Mouse (Mus musculus) c-Kit-positive CD71-negative TER-119-negative erythroid progenitor cells, embryonic 14.5 days (primary cell): ENCODE data around the gene BC034090.
"Not testable (repeated sequence)": the region's sequence is repeated elsewhere in the genome, so short reads cannot be mapped to it uniquely, and the experiment has no call there.

Experiments
- DNase-seq: peaks from one replicate; pipeline ENCODE4 v3.0.0-alpha.2; 2013; ENCODE audit warnings: low read depth

Gene BC034090

DNA sequence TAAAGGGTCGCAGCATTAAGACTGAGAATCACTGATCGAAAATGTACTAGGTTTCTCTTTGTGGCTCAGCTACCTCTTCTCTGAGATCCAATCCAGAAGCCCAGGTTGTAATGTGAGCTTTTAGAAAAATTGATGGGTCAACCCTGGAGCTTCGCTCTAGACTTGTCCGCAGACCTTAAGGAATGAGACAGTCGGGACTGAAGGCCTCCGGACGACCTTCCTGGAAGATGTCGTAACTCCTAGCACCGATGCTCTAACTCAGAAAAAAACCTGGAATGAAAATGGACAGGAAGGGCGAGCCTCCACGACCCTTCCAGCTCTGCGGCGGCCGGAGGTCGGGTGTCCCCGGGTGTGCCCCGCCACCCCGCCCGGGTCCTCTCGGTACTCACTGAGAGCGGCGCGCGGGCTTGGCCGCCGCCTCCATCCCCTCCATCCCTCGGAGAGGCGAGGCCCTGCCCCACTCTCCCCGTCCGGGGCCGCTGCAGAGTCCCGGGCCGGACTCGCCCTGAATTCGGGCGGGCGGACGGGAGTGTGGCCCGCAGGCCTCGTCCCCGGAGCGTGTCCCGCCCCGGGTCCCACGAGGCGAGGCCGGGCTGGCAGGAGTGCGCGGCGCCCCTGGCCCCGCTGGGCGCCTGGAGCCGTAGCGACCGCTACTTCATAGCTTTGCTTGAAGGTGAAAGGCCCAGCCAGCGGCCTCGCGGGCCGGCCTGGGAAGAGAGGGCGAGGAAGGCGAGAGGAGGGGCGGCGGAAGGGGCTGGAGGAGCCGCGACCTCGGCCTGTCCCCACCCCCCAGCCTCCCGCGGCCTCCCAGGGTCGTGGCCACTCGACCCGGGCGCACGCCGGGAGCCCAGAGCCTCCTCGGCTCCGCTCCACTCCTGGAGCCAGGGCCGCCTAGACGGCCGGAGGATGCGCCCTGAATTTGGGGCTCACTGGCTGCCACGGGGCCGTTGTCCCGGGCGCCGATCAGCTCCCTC, at the start of gene BC034090:
BC034090 (minus strand) TSS at position 648 of the 974 bp plus-strand sequence.
- DNase-seq = no peak

DNA sequence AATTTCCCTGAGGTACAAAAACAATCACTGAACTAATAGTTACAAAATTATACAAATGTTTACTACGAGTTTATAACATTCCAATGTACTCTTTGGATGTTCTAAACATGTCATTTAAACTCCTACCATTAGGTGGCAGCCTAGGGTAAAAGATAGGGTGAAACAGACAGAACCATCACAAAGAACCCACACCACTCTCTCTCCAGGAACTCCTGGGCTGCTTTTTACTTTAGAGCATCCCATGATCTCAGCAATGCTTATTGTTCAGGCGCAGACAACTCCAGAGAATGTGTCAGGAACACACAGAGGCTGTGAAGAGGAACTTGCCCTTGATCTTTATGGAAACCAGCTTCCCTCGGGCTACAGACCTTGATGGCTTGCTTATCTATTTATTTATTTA, 49.2 kb upstream of the BC034090 start:
- DNase-seq = peak; percentile 76

DNA sequence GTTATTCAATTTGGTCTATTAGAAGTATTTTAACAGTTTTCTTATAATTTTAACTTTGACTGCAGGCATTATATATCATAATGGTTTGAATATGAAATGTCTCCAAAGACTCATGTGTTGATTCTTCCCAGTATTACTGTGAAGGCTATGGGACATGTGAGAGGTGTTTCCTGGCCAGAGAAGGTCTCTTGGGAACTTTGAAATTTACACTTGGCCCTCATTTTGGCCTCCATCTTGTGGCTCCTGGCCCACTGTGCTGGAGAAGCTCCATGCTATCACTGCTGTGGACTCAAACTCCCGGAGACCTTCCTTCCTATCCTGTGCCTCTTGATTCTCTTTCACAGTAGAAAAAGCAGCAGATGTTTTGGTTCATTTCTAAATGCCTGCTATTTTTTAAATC, 45.2 kb upstream of the BC034090 start:
- no peak for DNase-seq

DNA sequence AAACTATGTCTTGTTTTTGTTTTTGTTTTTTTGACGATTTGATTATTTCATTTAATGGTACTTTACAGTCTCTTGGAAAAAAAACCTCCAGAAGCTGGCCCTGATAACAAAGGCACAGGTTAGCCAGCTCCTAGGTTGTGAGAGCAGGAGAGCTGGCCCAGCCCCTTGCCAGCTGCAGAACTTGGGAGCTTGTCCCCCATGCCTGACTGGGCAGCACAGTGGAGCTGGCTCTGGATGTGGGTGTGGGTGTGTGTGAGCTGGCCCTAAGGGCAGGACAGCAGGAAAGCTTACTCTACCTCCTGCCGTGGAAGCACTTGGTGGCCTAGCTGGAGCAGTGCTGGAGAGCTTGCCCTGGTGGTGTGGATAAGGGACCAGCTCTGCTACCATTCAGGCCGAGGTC, 43.8 kb upstream of the BC034090 start:
- DNase-seq = no peak

DNA sequence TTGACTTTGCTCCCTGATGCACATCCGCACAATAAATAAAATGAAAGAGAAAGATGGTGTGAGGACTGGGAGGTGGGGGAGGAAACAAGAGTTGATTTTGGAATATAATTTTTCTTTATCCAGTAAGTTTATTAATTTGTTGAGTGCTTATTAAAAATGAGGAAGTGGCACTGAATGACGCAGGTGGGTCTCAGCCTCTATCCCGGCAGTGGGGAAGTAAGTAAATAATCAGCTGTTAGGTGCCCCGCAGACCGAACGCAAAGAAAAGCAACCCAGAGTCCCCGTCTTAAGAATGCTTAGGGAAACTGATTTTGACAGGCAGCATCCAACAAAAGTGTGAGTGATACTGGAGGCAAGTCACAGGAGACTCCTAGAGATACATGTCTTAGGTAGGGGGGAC, 39.6 kb upstream of the BC034090 start:
- DNase-seq = no peak

DNA sequence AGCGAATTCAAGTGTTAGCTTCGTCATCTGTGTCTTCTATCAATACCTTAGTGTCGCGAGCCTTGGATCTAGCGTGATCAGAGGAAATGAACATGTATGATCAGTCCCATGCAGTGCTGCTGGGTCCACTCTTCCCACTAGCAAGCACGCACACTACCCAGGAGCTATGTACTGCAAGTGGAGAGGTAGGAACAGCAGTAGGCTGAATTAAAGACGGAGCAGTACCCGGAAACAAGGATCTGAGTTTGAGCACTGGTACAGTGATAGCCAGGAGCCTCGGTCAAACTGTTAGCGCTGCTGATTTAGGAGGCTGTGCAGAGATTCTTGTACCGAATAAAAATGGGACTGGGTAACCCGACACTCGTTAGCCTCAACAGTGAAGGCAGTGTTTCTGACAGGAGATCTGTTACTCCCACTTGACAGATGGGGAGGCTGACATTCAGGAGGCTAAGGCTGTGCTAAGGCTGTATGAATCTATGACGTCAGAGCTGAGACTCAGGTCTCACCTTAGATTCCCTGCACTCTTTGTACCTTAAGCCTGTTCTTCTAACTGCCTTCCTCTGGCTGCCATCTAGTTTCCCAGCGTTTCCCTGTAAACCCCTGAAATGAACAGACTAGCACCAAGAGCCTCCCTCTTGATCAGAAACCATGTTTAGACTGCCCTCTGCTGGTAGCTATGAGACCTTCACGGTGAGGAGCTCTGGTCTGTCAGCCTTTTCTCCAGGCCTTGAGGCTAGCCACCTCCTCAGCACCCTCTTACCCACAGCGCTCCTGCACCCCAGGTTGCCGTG, 37.0 kb upstream of the BC034090 start:
- DNase-seq = peak; percentile 59

DNA sequence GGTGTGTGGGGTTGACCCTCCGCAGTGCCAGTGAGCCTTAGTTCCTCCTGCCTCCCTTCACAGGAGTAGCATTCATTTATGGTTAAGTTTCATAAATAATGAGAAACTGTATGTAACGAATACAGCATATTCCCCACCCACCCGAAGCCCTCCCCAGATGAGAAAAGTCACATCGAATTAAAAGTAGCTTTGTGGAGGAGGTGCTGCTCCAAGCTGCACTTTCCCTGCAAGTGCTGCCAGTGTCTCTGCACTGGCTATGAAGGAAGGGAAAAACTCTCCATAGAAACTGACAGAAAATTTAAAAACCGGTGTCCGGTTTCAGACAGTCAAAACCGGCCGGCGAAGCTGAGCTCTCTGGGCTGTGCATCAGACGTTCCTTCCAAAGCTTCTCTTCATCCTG, 36.1 kb upstream of the BC034090 start:
- no peak for DNase-seq

DNA sequence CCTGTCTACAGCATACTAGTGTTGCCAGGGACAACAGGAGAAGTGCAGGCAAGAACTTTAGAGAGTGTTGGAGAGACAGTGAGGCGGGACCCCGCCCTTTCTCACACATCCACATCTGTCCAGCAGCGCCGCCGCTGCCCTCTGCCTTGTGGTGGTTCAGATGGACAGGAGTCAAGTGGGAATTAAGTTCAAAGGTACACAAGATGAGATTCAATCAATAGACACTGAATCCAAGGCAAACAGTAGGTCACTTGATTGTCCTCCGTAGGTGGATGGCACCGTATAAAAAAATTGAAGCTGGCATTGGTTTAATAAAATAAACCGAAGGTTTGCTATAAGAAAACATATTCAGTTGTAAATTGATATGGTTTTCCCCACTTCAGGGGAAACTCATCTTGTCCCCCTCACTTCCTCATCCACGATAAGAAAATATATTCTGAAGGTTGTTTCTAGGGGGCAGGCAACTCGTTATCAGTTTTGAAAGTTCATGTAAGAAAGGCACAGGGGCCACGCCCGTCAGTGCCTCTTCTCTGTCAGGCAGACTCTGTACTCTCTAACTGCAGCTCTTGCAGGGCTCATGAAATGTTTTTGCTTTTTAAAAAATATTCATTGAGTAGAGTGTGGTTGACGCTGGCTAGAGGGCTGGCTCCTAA, 32.3 kb upstream of the BC034090 start:
- DNase-seq = peak; percentile 28

DNA sequence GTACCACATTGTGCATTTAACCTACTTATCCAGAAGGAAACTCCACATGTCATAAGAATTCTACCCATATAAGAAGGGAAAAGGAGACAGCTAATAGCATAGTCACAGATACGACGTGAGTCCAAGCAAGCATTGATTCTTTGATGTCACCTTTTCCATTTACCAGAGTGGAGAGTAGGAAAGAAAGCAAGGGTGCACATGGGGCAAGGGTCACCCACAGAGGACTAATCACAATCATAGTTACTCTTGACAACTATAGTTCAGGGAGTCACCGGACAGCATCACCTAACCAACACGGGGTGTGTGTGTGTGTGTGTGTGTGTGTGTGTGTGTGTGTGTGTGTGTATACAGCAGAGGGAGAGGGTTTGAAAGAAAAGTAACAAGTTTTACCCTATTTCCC, 31.5 kb upstream of the BC034090 start:
- no peak for DNase-seq

DNA sequence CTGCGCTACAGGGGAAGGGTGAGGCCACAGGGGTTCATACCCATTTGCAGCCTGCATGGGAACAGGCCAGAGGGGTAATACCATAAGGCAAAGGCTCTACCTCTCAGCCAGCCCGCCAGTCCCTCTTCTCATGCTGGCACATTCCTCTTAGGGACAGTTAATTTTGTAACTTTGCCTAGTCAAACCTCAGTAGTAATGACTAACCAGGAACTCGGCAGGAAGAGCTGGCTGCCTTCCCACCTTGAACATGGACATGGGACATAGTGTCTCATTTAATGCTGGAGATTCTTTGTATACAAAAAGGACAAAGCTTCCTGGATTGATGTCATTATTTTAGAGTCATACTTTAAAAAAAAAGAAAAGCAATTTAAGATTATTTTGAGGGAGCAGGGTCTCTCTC, 30.7 kb upstream of the BC034090 start:
- no peak for DNase-seq

DNA sequence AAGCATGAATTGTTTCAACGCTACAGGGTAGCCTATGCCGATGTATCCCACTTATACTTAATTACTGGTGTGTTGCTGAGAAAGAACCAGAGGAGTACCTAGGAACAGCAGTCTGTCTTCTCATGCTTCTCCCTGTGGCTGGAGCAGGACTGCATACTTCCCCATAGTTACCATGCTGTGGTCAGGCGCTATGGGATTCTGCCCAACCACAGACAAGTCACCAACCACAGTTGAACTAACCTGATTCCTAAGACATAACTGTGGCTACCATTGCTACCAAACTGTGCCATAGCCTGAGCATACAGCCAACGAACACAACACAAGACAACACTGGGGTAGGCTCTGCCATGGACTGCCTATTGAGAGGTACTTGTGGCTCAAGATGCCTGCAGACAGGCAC, 28.7 kb upstream of the BC034090 start:
- DNase-seq = no peak

DNA sequence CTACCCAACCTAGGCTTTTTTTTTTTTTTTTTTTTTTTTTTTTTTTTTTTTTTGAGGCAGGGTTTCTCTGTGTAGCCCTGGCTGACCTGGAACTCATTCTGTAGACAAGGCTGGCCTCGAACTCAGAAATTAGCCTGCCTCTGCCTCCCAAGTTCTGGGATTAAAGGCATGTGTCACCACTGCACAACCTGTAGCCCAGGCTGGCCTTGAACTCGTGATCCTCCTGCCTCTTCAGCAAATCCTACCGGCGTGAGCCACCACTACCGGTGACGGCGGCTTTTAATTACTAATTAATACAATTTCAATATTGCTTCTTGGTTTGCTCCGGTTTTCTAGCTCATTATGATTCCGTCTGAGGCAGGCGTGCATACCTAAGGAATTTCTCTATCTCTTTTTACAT, 18.3 kb upstream of the BC034090 start:
- not testable (repeated sequence) for DNase-seq

DNA sequence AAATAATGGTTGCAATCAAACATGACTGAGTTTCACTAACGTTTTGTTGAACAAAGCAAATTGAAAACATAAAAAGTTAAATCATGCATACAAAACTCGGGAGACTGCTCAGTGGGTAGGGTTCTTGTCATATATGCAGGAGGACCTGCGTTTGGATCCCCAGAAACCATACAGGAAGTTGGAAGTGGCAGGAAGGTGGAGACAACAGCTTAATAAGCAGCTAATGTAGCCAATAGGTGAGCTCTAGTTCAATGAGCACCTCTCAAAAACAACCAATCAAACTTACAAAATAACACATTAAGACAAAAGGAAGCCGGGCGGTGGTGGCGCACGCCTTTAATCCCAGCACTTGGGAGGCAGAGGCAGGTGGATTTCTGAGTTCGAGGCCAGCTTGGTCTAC, 10.1 kb upstream of the BC034090 start:
- DNase-seq = no peak

DNA sequence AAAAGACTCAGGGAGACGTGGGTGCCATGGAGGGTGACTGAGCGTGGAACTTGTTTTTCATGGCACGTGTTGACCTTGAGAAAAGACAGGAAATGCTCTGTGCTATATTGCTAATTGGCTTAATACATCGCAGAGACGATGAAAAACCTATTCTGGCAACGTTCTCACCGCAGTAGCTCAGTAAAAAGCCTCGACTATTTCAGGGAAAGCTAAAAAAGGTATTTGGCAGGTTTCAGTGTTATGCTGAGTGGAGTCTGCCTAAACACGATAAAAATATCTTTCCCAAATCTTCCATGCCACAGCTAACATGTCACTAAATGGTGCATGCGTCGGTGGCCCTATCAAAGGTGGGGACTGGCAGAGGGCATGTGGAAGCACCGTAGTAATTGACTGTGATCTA, 8.9 kb upstream of the BC034090 start:
- no peak for DNase-seq

DNA sequence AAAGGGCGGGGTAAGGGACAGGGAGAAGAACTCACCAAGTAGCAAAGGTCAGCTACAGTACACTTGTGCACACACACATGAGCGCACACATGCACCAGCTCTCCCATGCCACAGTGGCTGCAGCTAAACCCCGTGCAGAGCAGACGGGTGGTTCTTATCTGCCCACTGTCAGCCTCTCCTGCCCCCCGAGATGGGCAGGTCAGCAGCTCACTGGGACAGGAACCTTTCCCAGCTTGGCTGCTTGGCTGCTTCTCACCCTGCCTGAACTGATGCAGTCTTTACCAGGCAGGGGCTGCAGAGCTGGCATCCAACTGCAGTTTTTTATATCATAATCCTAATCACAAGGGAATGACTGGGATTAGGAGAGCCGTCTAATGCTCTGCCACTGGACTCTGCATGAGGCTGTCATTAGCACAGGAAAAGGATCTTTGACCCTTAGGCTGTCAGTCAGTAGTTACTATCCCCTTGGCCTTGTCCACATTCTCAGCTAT, 8.4 kb upstream of the BC034090 start:
- no peak for DNase-seq

DNA sequence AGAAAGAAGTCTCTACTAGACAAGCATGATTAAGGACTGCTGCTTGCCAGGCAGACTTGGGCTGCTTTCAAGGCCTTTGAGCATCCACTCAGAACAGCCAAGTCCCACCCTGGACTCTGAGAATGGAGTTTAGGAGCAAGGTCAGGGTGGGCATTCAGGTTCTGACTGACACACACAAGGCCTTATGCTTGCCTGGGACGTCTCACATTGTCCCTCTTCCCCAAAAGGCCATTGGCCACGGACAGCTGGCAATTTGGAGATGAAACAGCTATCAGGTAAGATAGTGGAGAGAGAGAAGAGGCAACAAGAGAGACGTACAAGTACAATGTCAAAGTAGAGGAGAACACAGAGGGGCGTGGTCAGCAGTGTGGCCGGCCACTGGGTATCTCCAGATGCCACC, 7.4 kb upstream of the BC034090 start:
- DNase-seq = no peak

DNA sequence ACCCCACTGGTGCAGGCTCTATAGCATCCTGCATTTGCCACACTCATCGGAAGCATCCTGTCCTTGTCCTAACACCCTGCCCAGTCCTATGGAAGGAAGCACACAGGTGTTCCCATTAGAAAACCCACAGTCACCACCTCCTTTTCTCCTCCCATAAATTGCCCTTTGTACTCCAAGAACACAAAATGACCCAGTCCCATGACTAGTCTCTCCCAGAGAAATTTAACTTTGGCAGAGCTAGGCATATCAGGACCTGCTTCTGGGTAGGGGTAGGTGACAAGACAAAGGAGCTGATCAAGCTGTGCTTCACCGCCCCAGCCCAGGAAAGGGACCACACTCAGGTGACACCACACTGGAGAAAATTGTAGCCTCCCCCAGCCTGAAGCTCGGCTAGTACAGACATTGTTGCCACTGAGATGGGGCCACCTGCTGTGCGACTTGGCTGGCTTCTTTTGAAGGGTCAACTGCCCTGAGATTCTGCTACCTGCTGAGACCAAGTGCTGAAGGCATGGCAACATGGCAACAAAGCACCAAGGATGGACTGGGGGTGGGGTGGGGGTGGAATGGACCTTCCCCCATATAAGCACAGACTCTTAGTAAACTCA, 6.4 kb upstream of the BC034090 start:
- DNase-seq = no peak

DNA sequence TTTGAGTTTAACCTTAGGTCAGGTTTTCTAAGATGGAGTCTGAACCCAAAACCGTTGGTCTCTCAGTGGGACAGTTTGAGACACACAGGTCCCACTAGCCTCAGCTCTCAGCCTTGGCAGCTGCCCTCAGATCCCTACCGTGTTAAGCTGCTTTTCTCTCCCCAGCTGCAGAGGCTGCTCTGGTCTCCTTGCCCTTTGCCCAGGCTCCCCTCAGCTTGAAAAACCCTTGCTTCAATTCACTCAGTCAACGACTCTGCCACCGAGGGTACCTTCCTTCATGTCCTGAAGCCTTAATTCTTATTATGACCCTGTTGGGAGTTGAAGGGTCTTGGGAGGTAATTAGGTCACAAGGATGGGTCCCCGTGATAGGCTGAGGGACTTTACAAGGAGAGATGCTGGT, 5.7 kb upstream of the BC034090 start:
- DNase-seq = no peak

DNA sequence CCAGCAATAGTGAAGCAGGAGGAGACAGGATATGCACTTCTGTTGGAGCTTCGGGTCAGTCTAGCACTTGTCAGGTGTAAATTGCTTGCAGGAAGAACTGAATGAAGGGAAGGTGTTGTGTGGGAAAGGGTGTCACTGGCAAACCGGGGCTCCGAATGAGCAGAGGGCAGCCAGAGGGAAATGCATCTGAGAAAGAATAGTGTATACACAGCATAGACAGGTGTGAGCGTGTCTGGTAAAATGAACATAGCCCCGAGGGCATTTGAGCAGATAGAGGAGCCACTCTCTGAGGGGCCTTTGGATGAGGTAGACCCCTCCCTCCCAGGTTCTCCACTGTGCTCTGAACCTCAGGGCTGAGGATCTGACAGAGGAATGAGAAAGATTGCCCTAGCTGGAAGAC, 3.8 kb upstream of the BC034090 start:
- DNase-seq = no peak

DNA sequence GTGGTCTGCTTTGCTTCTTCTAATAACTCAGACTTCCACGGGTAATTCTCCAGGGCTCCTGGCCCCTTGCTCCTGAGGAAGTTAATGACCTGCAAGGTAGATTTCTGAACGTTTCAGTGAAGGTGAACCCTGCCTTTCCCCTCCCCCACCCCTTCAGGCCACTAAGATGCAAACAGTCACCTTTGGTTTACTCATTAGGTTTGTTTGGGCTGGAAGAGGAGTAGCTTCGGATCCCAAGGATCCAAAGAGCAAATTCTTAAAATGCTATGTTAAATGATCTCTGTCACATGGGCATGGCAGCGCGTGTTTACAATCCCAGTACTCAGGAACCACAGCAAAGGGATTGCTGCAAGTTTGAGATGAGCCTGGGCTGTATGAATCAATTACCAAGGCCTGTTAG, 3.2 kb upstream of the BC034090 start:
- no peak for DNase-seq

DNA sequence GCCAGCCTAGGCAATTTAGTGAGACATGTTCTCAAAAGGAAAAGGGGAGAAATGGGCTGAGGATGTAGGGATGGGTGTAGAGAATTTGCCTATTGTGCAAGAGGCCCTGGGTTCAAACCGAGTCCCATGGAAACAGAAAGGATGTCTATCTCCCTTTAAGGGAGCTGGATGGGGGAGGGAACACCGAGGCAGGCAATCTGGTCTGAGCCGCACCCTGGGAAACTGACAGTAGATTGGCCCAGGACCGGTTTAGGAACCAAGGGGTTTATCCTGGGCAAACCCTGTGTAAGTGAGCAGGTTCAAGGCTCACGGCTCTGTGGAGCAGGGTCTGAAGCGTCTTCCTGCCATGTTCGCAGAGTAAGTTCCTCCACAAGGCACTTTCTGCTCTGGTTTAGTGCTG, 1.3 kb upstream of the BC034090 start:
- no peak for DNase-seq

DNA sequence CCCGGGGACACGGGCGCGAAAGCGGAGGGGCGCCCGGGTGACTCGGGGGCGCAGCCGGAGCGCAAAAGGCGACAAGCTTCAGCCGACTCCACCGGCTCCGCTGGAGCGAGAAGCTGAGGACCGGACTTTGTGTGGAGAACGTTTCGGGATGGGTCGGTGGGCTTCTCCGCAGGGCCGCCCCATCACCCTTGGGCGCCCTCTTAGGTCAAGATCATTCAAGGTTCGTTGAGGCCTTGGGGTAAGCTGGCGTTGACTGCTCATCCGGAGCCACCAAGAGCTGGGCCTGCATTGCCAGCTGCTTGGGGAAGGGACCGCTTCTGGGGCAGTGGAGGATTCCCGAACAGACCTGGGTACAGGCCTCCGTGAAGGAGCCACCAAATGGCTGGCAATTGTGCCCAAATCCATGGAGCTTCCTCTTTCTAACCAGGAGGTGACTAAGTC, 547 bp upstream of the BC034090 start:
- no peak for DNase-seq
